Mouse (Mus musculus): ENCODE measurements at regions not wholly inside any gene's neighbourhood (a gene's known extent, or its start where the extent isn't known, plus 50 kb on each side); places are given as distances from the start of the nearest gene placed in this dataset.

DNA sequence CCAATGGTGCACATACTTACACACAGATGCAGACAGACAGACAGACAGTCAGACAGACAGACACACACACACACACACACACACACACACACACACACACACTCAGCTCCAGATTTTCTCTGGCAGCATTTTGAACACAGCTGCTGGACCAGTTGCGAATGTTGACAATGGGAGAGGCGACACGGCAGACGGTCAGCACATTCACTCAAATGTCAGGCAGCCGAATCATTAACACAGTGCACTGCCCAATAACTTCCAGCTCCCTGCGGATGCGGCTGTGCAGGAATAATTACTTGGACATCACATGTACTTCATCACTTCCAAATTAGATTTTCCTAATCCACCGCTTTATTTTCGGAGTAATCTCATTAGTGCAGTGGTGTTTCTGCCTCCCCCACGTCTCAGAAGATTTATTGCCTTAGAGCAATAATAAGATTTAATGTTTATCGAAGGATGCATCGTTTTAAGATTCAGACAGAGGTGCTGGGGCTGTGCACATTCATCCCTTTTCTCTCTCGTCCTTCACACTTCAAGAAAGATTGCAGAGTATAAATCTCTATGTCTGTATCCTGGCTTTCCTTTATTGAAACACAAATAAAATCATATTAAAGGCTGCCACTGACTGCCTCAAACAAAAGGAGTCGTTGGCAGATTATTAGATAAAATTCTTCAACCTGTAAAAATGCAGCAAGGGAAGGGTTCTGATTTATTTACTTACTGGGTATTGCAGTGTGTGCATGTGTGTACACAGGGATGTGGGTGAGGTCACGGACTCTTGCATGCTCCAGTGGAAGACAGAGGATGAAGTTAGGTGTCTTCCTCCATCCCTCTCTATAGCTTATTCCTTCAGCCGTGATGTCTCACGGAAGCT is 70.9 kb upstream of the Gas2 start:
- DNase-seq (ENCODE audit: low spot score in 2 of 2), result peak in 1 of 2 experiments; percentile 12

DNA sequence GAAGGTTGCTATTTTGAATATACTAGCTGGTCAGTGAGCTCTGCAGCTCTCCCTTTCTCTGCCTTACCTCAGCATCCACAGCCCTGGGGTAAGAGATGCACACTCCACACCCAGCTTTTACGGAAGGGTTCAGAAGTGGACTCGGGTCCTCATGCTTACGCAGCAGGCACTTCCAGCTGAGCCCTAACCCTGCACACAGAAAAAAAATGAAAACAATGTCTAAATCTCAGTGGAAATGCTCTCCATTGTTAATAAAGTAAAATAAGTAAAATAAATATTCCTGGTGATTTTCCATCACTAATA is 70.3 kb upstream of the Gas2 start:
- DNase-seq (ENCODE audit: low spot score in 2 of 2), result no peak

Measured in layer of hippocampus, postnatal 14 days (tissue).